Comparison of ENCODE assay signal across 16 mouse cellular contexts in the genomic region with DNA sequence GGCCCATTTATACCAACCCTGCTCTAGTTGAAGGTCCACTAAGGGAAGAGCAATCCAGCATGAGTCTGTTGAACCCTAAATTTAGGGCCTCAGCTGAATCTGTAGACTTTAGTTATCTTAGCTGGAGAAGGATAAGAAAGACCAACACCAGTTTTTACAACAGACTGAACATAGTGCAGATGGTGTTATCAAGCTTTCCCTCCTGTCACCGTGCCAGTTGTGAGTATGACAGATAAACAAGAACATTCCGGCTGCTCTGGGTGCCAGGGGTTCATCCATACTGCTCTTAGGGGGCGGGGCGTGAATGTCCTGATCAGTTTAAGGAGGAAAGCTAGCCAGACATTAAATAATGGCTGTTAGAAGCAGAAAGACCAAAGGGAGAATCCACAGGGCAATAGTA. TPM values are rescaled to one million over a fixed set of nuclear protein-coding genes. Genes with fewer than 3 reads are reported as not detected.
A peak's percentile ranks its signal among the peaks of the same experiment; 100 is the strongest.
DNase-seq lines count a peak whose midpoint lies in the region; ATAC-seq lines count a peak whose summit lies in the region.
"Had no signal": no experiment of that assay in that cellular context is flagged by ENCODE, and none has a peak within 500 bp of the region (broad histone marks: within the 10 kb centered on the region; RNA-seq: fewer than 3 reads in every experiment).

No protein-coding gene starts in this region.

- H3K4me3 ChIP-seq in kidney, embryonic 16.5 days (ENCODE audit: low read length) = no peak overlapping the region
- H3K4me3 ChIP-seq: embryonic facial prominence, embryonic 10.5 days; midbrain, embryonic 12.5 days; myocyte had no signal

- H3K36me3 ChIP-seq in kidney, embryonic 16.5 days (ENCODE audit: insufficient read depth, low read length) = peaks cover 54% of the 10 kb centered on the region

- no peaks in the 10 kb centered on the region for H3K27me3 ChIP-seq in kidney, embryonic 16.5 days (ENCODE audit: insufficient read depth, low read length)
- H3K27me3 ChIP-seq: midbrain, embryonic 12.5 days; Patski had no signal

- no peak overlapping the region for H3K27ac ChIP-seq in kidney, embryonic 16.5 days (ENCODE audit: low read length)
- H3K27ac ChIP-seq: embryonic facial prominence, embryonic 10.5 days; hindbrain, embryonic 14.5 days; midbrain, embryonic 12.5 days had no signal

- 92% methylated on average over 4 of the region's 4 CpGs for WGBS in kidney, embryonic 16.5 days

- H3K9me3 ChIP-seq in kidney, embryonic 16.5 days (ENCODE audit: low read length) = no peaks in the 10 kb centered on the region
- H3K9me3 ChIP-seq: embryonic facial prominence, embryonic 10.5 days; midbrain, embryonic 12.5 days had no signal

- H3K4me1 ChIP-seq in kidney, embryonic 16.5 days (ENCODE audit: insufficient read depth, low read length) = peaks cover 18% of the 10 kb centered on the region

- peak; percentile 55 for DNase-seq in kidney, postnatal 14 days
- peak; percentile 50 for DNase-seq in MEL-GATA-1-ER (ENCODE audit: extremely low read depth, low read depth)
- DNase-seq in kidney, postnatal 4 days = peak; percentile 54 to 67
- peak; percentile 72 for DNase-seq in lung, postnatal 10 days
- no peak for DNase-seq in urinary bladder, postnatal 14 days (ENCODE audit: low spot score)
- no peak for DNase-seq in left cerebral cortex, postnatal 36 days (ENCODE audit: low spot score in 2 of 2)
- DNase-seq: gastrocnemius, postnatal 36 days had no signal

- no peak overlapping the region for H3K4me2 ChIP-seq in kidney, embryonic 16.5 days (replicated peaks; ENCODE audit: low read depth, low read length)
- H3K4me2 ChIP-seq: hindbrain, embryonic 14.5 days; midbrain, embryonic 12.5 days had no signal

- no peak for ATAC-seq in kidney, embryonic 16.5 days (ENCODE audit: low FRiP score, low TSS enrichment)
- ATAC-seq in CD4-positive, CD25-positive, alpha-beta regulatory T cell, adult 4 months = no peak
- ATAC-seq: Patski had no signal

- intact Hi-C loops in left cerebral cortex, postnatal 36 days (cut with DNase I) = no loop called here

- no peak overlapping the region for H3K9ac ChIP-seq in kidney, embryonic 16.5 days (replicated peaks; ENCODE audit: low read length)
- H3K9ac ChIP-seq: hindbrain, embryonic 14.5 days; midbrain, embryonic 12.5 days had no signal

RNA-seq across cellular contexts. Expression of a gene that starts 5.4 kb away (rescaled TPM):
- 6.4 and 7.5 TPM in 2 replicates for polyA plus RNA-seq in kidney, embryonic 16.5 days (2015; fragmentation: Nextera tagmentation; extraction: Ambion mirVana)
- total RNA-seq in left cerebral cortex, postnatal 36 days (2021) = 10 to 100 TPM; 30.1 to 30.2 TPM
- polyA plus RNA-seq in CD4-positive, CD25-positive, alpha-beta regulatory T cell, adult 4 months (2017; shearing (Covaris generic)) = 1 to 10 TPM; 5.9 to 6.8 TPM

RNA-seq across cellular contexts. Expression of a gene that starts 41.6 kb away (rescaled TPM):
- polyA plus RNA-seq in kidney, embryonic 16.5 days (2015; fragmentation: Nextera tagmentation; extraction: Ambion mirVana) = 0.15 and 0.19 TPM in 2 replicates
- total RNA-seq in left cerebral cortex, postnatal 36 days (2021) = not detected
- polyA plus RNA-seq in CD4-positive, CD25-positive, alpha-beta regulatory T cell, adult 4 months (2017; shearing (Covaris generic)) = not detected
- polyA plus RNA-seq: frontal cortex, adult 2 months; heart, embryonic 14.5 days; hindbrain, embryonic 14.5 days; midbrain, embryonic 12.5 days; myocyte had no signal

RNA-seq across cellular contexts. Expression of a gene that starts 49.7 kb away (rescaled TPM):
- 5.8 and 6.7 TPM in 2 replicates for polyA plus RNA-seq in kidney, embryonic 16.5 days (2015; fragmentation: Nextera tagmentation; extraction: Ambion mirVana)
- not detected for total RNA-seq in left cerebral cortex, postnatal 36 days (2021)
- not detected for polyA plus RNA-seq in CD4-positive, CD25-positive, alpha-beta regulatory T cell, adult 4 months (2017; shearing (Covaris generic))
- total RNA-seq: gastrocnemius, postnatal 36 days had no signal
- polyA plus RNA-seq: heart, embryonic 14.5 days; hindbrain, embryonic 14.5 days; midbrain, embryonic 12.5 days had no signal

RNA-seq across cellular contexts. Expression of a gene that starts 54.0 kb away (rescaled TPM):
- polyA plus RNA-seq in kidney, embryonic 16.5 days (2015; fragmentation: Nextera tagmentation; extraction: Ambion mirVana) = 0.49 and 0.62 TPM in 2 replicates
- total RNA-seq in left cerebral cortex, postnatal 36 days (2021) = 1 to 10 TPM; 5.3 to 7.4 TPM
- polyA plus RNA-seq in CD4-positive, CD25-positive, alpha-beta regulatory T cell, adult 4 months (2017; shearing (Covaris generic)) = not detected

Comparison
In these comparisons a context has a peak if more than half of its experiments do, and no peak if none do; other contexts are left out.
1. DNase-seq: peak in kidney, postnatal 14 days (single experiment), MEL-GATA-1-ER (single experiment), kidney, postnatal 4 days (2 of 2) and lung, postnatal 10 days (single experiment); none in urinary bladder, postnatal 14 days (single experiment) and left cerebral cortex, postnatal 36 days (0 of 2).